Mouse (Mus musculus): ENCODE measurements around the gene Irgm2. TPM values are rescaled to one million over a fixed set of nuclear protein-coding genes. Genes with fewer than 3 reads are reported as not detected.
"Not testable (repeated sequence)": the region's sequence is repeated elsewhere in the genome, so short reads cannot be mapped to it uniquely, and the experiment has no call there.

Gene Irgm2
- polyA plus RNA-seq, 1 experiment from 2014 or later, result 0.98 TPM

- H3K4me2 ChIP-seq (replicated peaks); H3K27ac ChIP-seq; H3K9ac ChIP-seq (replicated peaks); ATAC-seq; H3K9me3 ChIP-seq; H3K27me3 ChIP-seq; H3K36me3 ChIP-seq; H3K4me3 ChIP-seq (replicated peaks); H3K4me1 ChIP-seq (replicated peaks): not testable (repeated sequence)
- WGBS, result 37% methylated on average over 2 of the region's 3 CpGs
Measured at GRCm38 (mm10) chr11:58215049-58215430, 15.6 kb downstream of the Irgm2 start.

- Histone ChIP-seq H3K27me3 (0 out of 2 replicates have a peak, but pooled peaks cover 2% of the 10 kb centered on the region), H3K4me3 (replicated peaks) (no peak overlapping the region), H3K4me2 (replicated peaks) (no peak overlapping the region), H3K9me3 (no peaks in the 10 kb centered on the region), H3K36me3 (no peaks in the 10 kb centered on the region), H3K4me1 (replicated peaks) (peaks cover 4% of the 10 kb centered on the region), H3K9ac (replicated peaks) (no peak overlapping the region), H3K27ac (no peak overlapping the region)
- WGBS, result 86% methylated on average over 5 of the region's 5 CpGs
- ATAC-seq, result no peak
Measured at GRCm38 (mm10) chr11:58215814-58216213, 16.4 kb downstream of the Irgm2 start.

- Histone ChIP-seq H3K4me1 (replicated peaks) (no peaks in the 10 kb centered on the region), H3K9ac (replicated peaks) (no peak overlapping the region), H3K9me3 (no peaks in the 10 kb centered on the region), H3K4me3 (replicated peaks) (no peak overlapping the region), H3K4me2 (replicated peaks) (no peak overlapping the region), H3K36me3 (no peaks in the 10 kb centered on the region), H3K27ac (no peak overlapping the region), H3K27me3 (0 out of 2 replicates have a peak, but pooled peaks cover 2% of the 10 kb centered on the region)
- WGBS, result 85% methylated on average over 6 of the region's 6 CpGs
- no peak for ATAC-seq
Measured at GRCm38 (mm10) chr11:58216823-58217222, 17.4 kb downstream of the Irgm2 start.

- Histone ChIP-seq H3K4me3 (replicated peaks) (no peak overlapping the region), H3K9me3 (no peaks in the 10 kb centered on the region), H3K4me1 (replicated peaks) (no peaks in the 10 kb centered on the region), H3K27me3 (no peaks in the 10 kb centered on the region), H3K36me3 (no peaks in the 10 kb centered on the region), H3K4me2 (replicated peaks) (no peak overlapping the region), H3K9ac (replicated peaks) (no peak overlapping the region), H3K27ac (no peak overlapping the region)
- ATAC-seq, result no peak
- WGBS, result 51% methylated on average over 4 of the region's 4 CpGs
Measured at GRCm38 (mm10) chr11:58223751-58224150, 24.3 kb downstream of the Irgm2 start.

GRCm38 (mm10) chr11:58224313-58224712, 24.9 kb downstream of the Irgm2 start:
- Histone ChIP-seq H3K9ac (replicated peaks) (no peak overlapping the region), H3K9me3 (no peaks in the 10 kb centered on the region), H3K27me3 (no peaks in the 10 kb centered on the region), H3K36me3 (no peaks in the 10 kb centered on the region), H3K4me1 (replicated peaks) (no peaks in the 10 kb centered on the region), H3K4me2 (replicated peaks) (no peak overlapping the region), H3K4me3 (replicated peaks) (no peak overlapping the region), H3K27ac (no peak overlapping the region)
- WGBS, result 65% methylated on average over 7 of the region's 7 CpGs
- ATAC-seq, result no peak

GRCm38 (mm10) chr11:58224872-58225271, 25.5 kb downstream of the Irgm2 start:
- H3K4me3 ChIP-seq (replicated peaks); H3K36me3 ChIP-seq; H3K9me3 ChIP-seq; H3K27me3 ChIP-seq; H3K27ac ChIP-seq; H3K4me2 ChIP-seq (replicated peaks); H3K4me1 ChIP-seq (replicated peaks); H3K9ac ChIP-seq (replicated peaks); ATAC-seq: not testable (repeated sequence)
- WGBS, result 68% methylated on average over 2 of the region's 2 CpGs

- Histone ChIP-seq H3K4me2 (replicated peaks) (no peak overlapping the region), H3K9me3 (no peaks in the 10 kb centered on the region), H3K27me3 (no peaks in the 10 kb centered on the region), H3K4me1 (replicated peaks) (no peaks in the 10 kb centered on the region), H3K27ac (no peak overlapping the region), H3K9ac (replicated peaks) (no peak overlapping the region), H3K4me3 (replicated peaks) (no peak overlapping the region), H3K36me3 (no peaks in the 10 kb centered on the region)
- 7% methylated on average over 5 of the region's 5 CpGs for WGBS
- ATAC-seq, result no peak
Measured at GRCm38 (mm10) chr11:58225655-58226054, 26.2 kb downstream of the Irgm2 start.

- ATAC-seq, result no peak
Measured at GRCm38 (mm10) chr11:58226425-58226824, 27.0 kb downstream of the Irgm2 start.

GRCm38 (mm10) chr11:58228021-58228420, 28.6 kb downstream of the Irgm2 start:
- H3K36me3 ChIP-seq; H3K9me3 ChIP-seq; H3K9ac ChIP-seq (replicated peaks); H3K27me3 ChIP-seq; H3K27ac ChIP-seq; H3K4me3 ChIP-seq (replicated peaks); H3K4me1 ChIP-seq (replicated peaks); H3K4me2 ChIP-seq (replicated peaks); ATAC-seq: not testable (repeated sequence)
- 84% methylated on average over 2 of the region's 2 CpGs for WGBS

More at GRCm38 (mm10) chr11:58226425-58226824, 27.0 kb downstream of the Irgm2 start:
- Histone ChIP-seq H3K9me3 (no peaks in the 10 kb centered on the region), H3K36me3 (no peaks in the 10 kb centered on the region), H3K4me1 (replicated peaks) (no peaks in the 10 kb centered on the region), H3K27ac (no peak overlapping the region), H3K4me2 (replicated peaks) (no peak overlapping the region), H3K4me3 (replicated peaks) (no peak overlapping the region), H3K27me3 (no peaks in the 10 kb centered on the region), H3K9ac (replicated peaks) (no peak overlapping the region)

GRCm38 (mm10) chr11:58230396-58230910, 31.0 kb downstream of the Irgm2 start:
- H3K9me3 ChIP-seq, result no peaks in the 10 kb centered on the region

GRCm38 (mm10) chr11:58231156-58231555, 31.7 kb downstream of the Irgm2 start:
- ATAC-seq, result no peak
- H3K4me2 ChIP-seq (replicated peaks), result no peak overlapping the region
- no peak overlapping the region for H3K27ac ChIP-seq
- H3K4me3 ChIP-seq (replicated peaks), result no peak overlapping the region
- H3K9ac ChIP-seq (replicated peaks), result no peak overlapping the region
- H3K9me3 ChIP-seq, result no peaks in the 10 kb centered on the region
- no peaks in the 10 kb centered on the region for H3K27me3 ChIP-seq
- 0 out of 2 replicates have a peak, but pooled peaks cover 3% of the 10 kb centered on the region for H3K4me1 ChIP-seq (replicated peaks)
- 88% methylated on average over 8 of the region's 8 CpGs for WGBS
- no peaks in the 10 kb centered on the region for H3K36me3 ChIP-seq

More at GRCm38 (mm10) chr11:58230396-58230910, 31.0 kb downstream of the Irgm2 start:
- ATAC-seq, result no peak
- no peak overlapping the region for H3K4me2 ChIP-seq (replicated peaks)
- H3K27me3 ChIP-seq, result no peaks in the 10 kb centered on the region
- H3K36me3 ChIP-seq, result no peaks in the 10 kb centered on the region
- no peak overlapping the region for H3K9ac ChIP-seq (replicated peaks)
- H3K4me1 ChIP-seq (replicated peaks), result 0 out of 2 replicates have a peak, but pooled peaks cover 3% of the 10 kb centered on the region
- WGBS, result 74% methylated on average over 16 of the region's 16 CpGs
- no peak overlapping the region for H3K27ac ChIP-seq
- H3K4me3 ChIP-seq (replicated peaks), result no peak overlapping the region

GRCm38 (mm10) chr11:58234551-58234950, 35.1 kb downstream of the Irgm2 start:
- not testable (repeated sequence) for ATAC-seq; H3K27ac ChIP-seq; H3K9ac ChIP-seq (replicated peaks); H3K9me3 ChIP-seq; H3K4me3 ChIP-seq (replicated peaks); H3K4me2 ChIP-seq (replicated peaks); H3K36me3 ChIP-seq; H3K27me3 ChIP-seq
- peaks cover 10% of the 10 kb centered on the region; the same call in 1 of the 2 replicates for H3K4me1 ChIP-seq (replicated peaks)
- 94% methylated on average over 3 of the region's 3 CpGs for WGBS

- ATAC-seq, result no peak
- no peaks in the 10 kb centered on the region for H3K9me3 ChIP-seq
- H3K4me2 ChIP-seq (replicated peaks), result no peak overlapping the region
- no peaks in the 10 kb centered on the region; the same call in 1 of the 2 replicates for H3K27me3 ChIP-seq
- H3K4me3 ChIP-seq (replicated peaks), result no peak overlapping the region
- H3K27ac ChIP-seq, result no peak overlapping the region
- no peaks in the 10 kb centered on the region for H3K36me3 ChIP-seq
- H3K9ac ChIP-seq (replicated peaks), result no peak overlapping the region
- peaks cover 11% of the 10 kb centered on the region; the same call in 1 of the 2 replicates for H3K4me1 ChIP-seq (replicated peaks)
- WGBS, result 15% methylated on average over 6 of the region's 6 CpGs
Measured at GRCm38 (mm10) chr11:58235152-58235551, 35.7 kb downstream of the Irgm2 start.
